In the genomic region with DNA sequence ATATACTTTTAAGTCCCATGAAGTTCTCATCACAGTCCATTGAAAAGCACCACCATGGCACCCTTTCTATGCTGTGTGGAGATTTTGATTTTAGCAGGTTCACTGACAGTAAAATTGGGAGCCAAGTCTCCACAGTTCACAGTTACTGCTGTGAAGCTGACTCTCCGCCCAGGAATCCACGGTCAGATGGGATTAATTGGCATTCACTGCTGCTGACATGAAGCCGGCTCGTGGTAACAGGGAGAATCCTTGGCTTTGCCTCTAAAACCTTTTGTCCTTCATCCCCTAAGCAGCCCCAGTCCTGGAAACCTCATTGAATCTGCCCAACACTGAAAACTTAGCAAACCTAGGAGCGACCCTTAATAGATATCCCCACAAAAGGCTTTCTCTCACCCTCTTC, we compare ENCODE assay signal across 16 mouse cellular contexts. TPM values are rescaled to one million over a fixed set of nuclear protein-coding genes. Genes with fewer than 3 reads are reported as not detected.
A peak's percentile ranks its signal among the peaks of the same experiment; 100 is the strongest.
DNase-seq lines count a peak whose midpoint lies in the region; ATAC-seq and TF ChIP-seq lines count a peak whose summit lies in the region.
"Had no signal": no experiment of that assay in that cellular context is flagged by ENCODE, and none has a peak within 500 bp of the region (broad histone marks: within the 10 kb centered on the region; RNA-seq: fewer than 3 reads in every experiment).

No protein-coding gene starts in this region.

- intact Hi-C loops in gastrocnemius, postnatal 14 days (cut with DNase I; ENCODE audit: low total_unique reads): no loop called here

- no peaks in the 10 kb centered on the region for H3K9me3 ChIP-seq in midbrain, postnatal 0 days (ENCODE audit: low read length)
- no peaks in the 10 kb centered on the region for H3K9me3 ChIP-seq in midbrain, embryonic 15.5 days
- H3K9me3 ChIP-seq: forebrain, embryonic 10.5 days; heart, embryonic 10.5 days; limb, embryonic 15.5 days; neural tube, embryonic 13.5 days had no signal

- H3K4me2 ChIP-seq in midbrain, postnatal 0 days (ENCODE audit: low read depth, low read length, poor library complexity, severe bottlenecking): no peak overlapping the region
- no peak overlapping the region for H3K4me2 ChIP-seq in midbrain, embryonic 15.5 days
- H3K4me2 ChIP-seq: limb, embryonic 15.5 days; neural tube, embryonic 13.5 days had no signal

- no peak for ATAC-seq in midbrain, postnatal 0 days (ENCODE audit: low FRiP score)
- no peak for ATAC-seq in midbrain, embryonic 15.5 days (replicated peaks)
- ATAC-seq in megakaryocyte progenitor cell, adult 5-6 weeks (replicated peaks; ENCODE audit: poor library complexity): no peak
- no peak for ATAC-seq in activated CD4-positive, CD25-positive, alpha-beta regulatory T cell, adult 4 months
- ATAC-seq: inflammation-experienced regulatory T-cells, adult 6 months; liver, postnatal 0 days had no signal

- H3K27ac ChIP-seq in midbrain, postnatal 0 days (ENCODE audit: low read depth, low read length): no peak overlapping the region
- no peak overlapping the region for H3K27ac ChIP-seq in midbrain, embryonic 15.5 days
- H3K27ac ChIP-seq in layer of hippocampus, adult 2 months: no peak overlapping the region
- H3K27ac ChIP-seq: forebrain, embryonic 10.5 days; heart, embryonic 10.5 days; limb, embryonic 15.5 days; macrophage; neural tube, embryonic 13.5 days had no signal

- H3K36me3 ChIP-seq in midbrain, postnatal 0 days (ENCODE audit: insufficient read depth, low read length): no peaks in the 10 kb centered on the region
- H3K36me3 ChIP-seq in midbrain, embryonic 15.5 days (replicated peaks): no peaks in the 10 kb centered on the region
- H3K36me3 ChIP-seq: forebrain, embryonic 10.5 days; heart, embryonic 10.5 days; limb, embryonic 15.5 days; neural tube, embryonic 13.5 days had no signal

- H3K9ac ChIP-seq in midbrain, postnatal 0 days (replicated peaks; ENCODE audit: low read length, poor library complexity, severe bottlenecking): no peak overlapping the region
- H3K9ac ChIP-seq in midbrain, embryonic 15.5 days: no peak overlapping the region
- H3K9ac ChIP-seq: limb, embryonic 15.5 days; liver, postnatal 0 days; neural tube, embryonic 13.5 days had no signal

- TF ChIP-seq CTCF in midbrain, postnatal 0 days (IDR thresholded peaks at IDR 0.05): no peak
- no peak for TF ChIP-seq CTCF in layer of hippocampus, adult 2 months (conservative IDR thresholded peaks at IDR 0.05)

- 26% methylated on average over 5 of the region's 5 CpGs for WGBS in midbrain, postnatal 0 days
- 19% methylated on average over 5 of the region's 5 CpGs for WGBS in midbrain, embryonic 15.5 days

- peak; percentile 10 for DNase-seq in gastrocnemius, postnatal 14 days
- DNase-seq in gastrocnemius, postnatal 10 days: no peak
- peak; percentile 47 for DNase-seq in midbrain, postnatal 0 days (ENCODE audit: low spot score)
- peak; percentile 53 to 62 for DNase-seq in cerebellum, adult 18-20 months
- no peak for DNase-seq in layer of hippocampus, adult 2 months (ENCODE audit: low spot score in 2 of 2)
- DNase-seq: liver, postnatal 0 days; right cerebral cortex, postnatal 4 days had no signal

- H3K27me3 ChIP-seq in midbrain, postnatal 0 days (ENCODE audit: insufficient read depth, low read length): no peaks in the 10 kb centered on the region
- H3K27me3 ChIP-seq in midbrain, embryonic 15.5 days (replicated peaks): no peaks in the 10 kb centered on the region
- H3K27me3 ChIP-seq: limb, embryonic 15.5 days; neural tube, embryonic 13.5 days had no signal

- no peak overlapping the region for H3K4me3 ChIP-seq in midbrain, postnatal 0 days (ENCODE audit: low read depth, low read length)
- H3K4me3 ChIP-seq in midbrain, embryonic 15.5 days: no peak overlapping the region
- H3K4me3 ChIP-seq in layer of hippocampus, adult 2 months: no peak overlapping the region
- H3K4me3 ChIP-seq: forebrain, embryonic 10.5 days; heart, embryonic 10.5 days; limb, embryonic 15.5 days; neural tube, embryonic 13.5 days had no signal

- no peaks in the 10 kb centered on the region for H3K4me1 ChIP-seq in midbrain, postnatal 0 days (ENCODE audit: insufficient read depth, low read length)
- H3K4me1 ChIP-seq in midbrain, embryonic 15.5 days: no peaks in the 10 kb centered on the region
- H3K4me1 ChIP-seq: limb, embryonic 15.5 days; neural tube, embryonic 13.5 days had no signal

RNA-seq across cellular contexts. Expression of a gene that starts 17.9 kb away (rescaled TPM):
- total RNA-seq in gastrocnemius, postnatal 14 days (2021): 10 to 100 TPM; 22.1 to 26.2 TPM
- 10 to 100 TPM; 28.5 to 36.4 TPM for total RNA-seq in gastrocnemius, postnatal 10 days (2021)
- total RNA-seq in midbrain, postnatal 0 days (2014; rRNA removed): 21.0 and 21.6 TPM in 2 replicates
- 5.7 and 6.0 TPM in 2 replicates for polyA plus RNA-seq in midbrain, postnatal 0 days (2015; fragmentation: Nextera tagmentation; extraction: Ambion mirVana)
- 8.8 and 9.4 TPM in 2 replicates for polyA plus RNA-seq in midbrain, embryonic 15.5 days (2015; fragmentation: Nextera tagmentation; extraction: Ambion mirVana)
- 9.4 and 11.5 TPM in 2 replicates for total RNA-seq in megakaryocyte progenitor cell, adult 5-6 weeks (2015)
- 7.5 and 8.1 TPM in 2 replicates for total RNA-seq in megakaryocyte progenitor cell, adult 5-6 weeks (2017)
- 100 to 1,000 TPM; 118 to 135 TPM for polyA plus RNA-seq in activated CD4-positive, CD25-positive, alpha-beta regulatory T cell, adult 4 months (2017; shearing (Covaris generic))
- 10 to 100 TPM; 10.4 to 11.3 TPM for total RNA-seq in layer of hippocampus, adult 2 months (2021)

RNA-seq across cellular contexts. Expression of a gene that starts 49.4 kb away (rescaled TPM):
- total RNA-seq in gastrocnemius, postnatal 14 days (2021): 10 to 100 TPM; 17.9 to 21.4 TPM
- total RNA-seq in gastrocnemius, postnatal 10 days (2021): 10 to 100 TPM; 23.5 to 27.2 TPM
- total RNA-seq in midbrain, postnatal 0 days (2014; rRNA removed): 25.4 and 26.9 TPM in 2 replicates
- 77.8 and 81.5 TPM in 2 replicates for polyA plus RNA-seq in midbrain, postnatal 0 days (2015; fragmentation: Nextera tagmentation; extraction: Ambion mirVana)
- polyA plus RNA-seq in midbrain, embryonic 15.5 days (2015; fragmentation: Nextera tagmentation; extraction: Ambion mirVana): 82.9 and 87.5 TPM in 2 replicates
- 45.3 and 59.3 TPM in 2 replicates for total RNA-seq in megakaryocyte progenitor cell, adult 5-6 weeks (2015)
- total RNA-seq in megakaryocyte progenitor cell, adult 5-6 weeks (2017): 21.8 and 39.9 TPM in 2 replicates
- 100 to 1,000 TPM; 135 to 146 TPM for polyA plus RNA-seq in activated CD4-positive, CD25-positive, alpha-beta regulatory T cell, adult 4 months (2017; shearing (Covaris generic))
- 10 to 100 TPM; 53.4 to 56.3 TPM for total RNA-seq in layer of hippocampus, adult 2 months (2021)

Comparison
In these comparisons a context has a peak if more than half of its experiments do, and no peak if none do; other contexts are left out.
1. DNase-seq: peak in gastrocnemius, postnatal 14 days (single experiment), midbrain, postnatal 0 days (single experiment) and cerebellum, adult 18-20 months (2 of 2); none in gastrocnemius, postnatal 10 days (single experiment) and layer of hippocampus, adult 2 months (0 of 2).